Mouse (Mus musculus) forebrain, embryonic 16.5 days (tissue): ENCODE measurements around the gene Trmt61a. TPM values are rescaled to one million over a fixed set of nuclear protein-coding genes. Genes with fewer than 3 reads are reported as not detected.

ENCODE experiments used
- ATAC-seq: fragments of 200-750 bp; cut with Nextera tagmentation; 2 replicates; pipeline ENCODE4 v1.8.0; 2017; ENCODE audit warnings: mild to moderate bottlenecking, moderate library complexity
- H3K27ac ChIP-seq: fragments of 300-500 bp; sonication (generic); 2 replicates; pipeline ENCODE4 v1.5.1; 2014; ENCODE audit warnings: low read length, control low read depth
- H3K27me3 ChIP-seq: fragments of 300-500 bp; sonication (generic); replicated peaks from 2 replicates; pipeline ENCODE4 v1.6.1; 2014; ENCODE audit warnings: low read length; ENCODE audit not compliant: control insufficient read depth, insufficient read depth
- H3K36me3 ChIP-seq: fragments of 300-500 bp; sonication (generic); 2 replicates; pipeline ENCODE4 v1.6.1; 2014; ENCODE audit not compliant: control insufficient read depth, insufficient read depth
- H3K4me1 ChIP-seq: fragments of 300-500 bp; sonication (generic); replicated peaks from 2 replicates; pipeline ENCODE4 v1.6.1; 2014; ENCODE audit warnings: low read length; ENCODE audit not compliant: control insufficient read depth, insufficient read depth
- H3K4me2 ChIP-seq: fragments of 300-500 bp; sonication (generic); 2 replicates; pipeline ENCODE4 v1.6.1; 2014; ENCODE audit warnings: mild to moderate bottlenecking, low read length, control low read depth
- H3K4me3 ChIP-seq: fragments of 300-500 bp; sonication (generic); replicated peaks from 2 replicates; pipeline ENCODE4 v1.5.1; 2014; ENCODE audit warnings: mild to moderate bottlenecking, low read length, control low read depth
- H3K9ac ChIP-seq: fragments of 300-500 bp; sonication (generic); replicated peaks from 2 replicates; pipeline ENCODE4 v1.6.1; 2014; ENCODE audit warnings: low read depth, low read length, control low read depth
- H3K9me3 ChIP-seq: fragments of 300-500 bp; sonication (generic); 2 replicates; pipeline ENCODE4 v1.6.1; 2016; ENCODE audit warnings: low read length; ENCODE audit not compliant: control insufficient read depth
- whole genome bisulfite sequencing: fragments of 180-500 bp; shearing (Covaris S2); extraction: QIAGEN DNeasy Blood & Tissue Kit; methylation state at CpG from one replicate; pipeline ENCODE4 v1.1.7; 2014; 5-methylcytosine and 5-hydroxymethylcytosine counted together
- polyA plus RNA-seq: library from polyadenylated mRNA; unstranded; fragments of >200 nt; fragmentation: Nextera tagmentation; extraction: Ambion mirVana; gene quantifications from 2 replicates; pipeline ENCODE4 v1.2.1, GENCODE M21; 2015

Trmt61a gene
- polyA plus RNA-seq, 1 experiment from 2014 or later, result 12.6 TPM

- 59% methylated on average over 5 of the region's 5 CpGs for WGBS
- Histone ChIP-seq H3K27ac (no peak overlapping the region), H3K27me3 (no peaks in the 10 kb centered on the region), H3K4me3 (no peak overlapping the region), H3K9me3 (no peaks in the 10 kb centered on the region), H3K4me1 (peaks cover 9% of the 10 kb centered on the region), H3K9ac (0 out of 2 replicates have a peak overlapping the region, but pooled peaks have one; percentile 35), H3K4me2 (no peak overlapping the region), H3K36me3 (no peaks in the 10 kb centered on the region)
- ATAC-seq, result peak; percentile 35; the same call in 1 of the 2 replicates
Observed at GRCm38 (mm10) chr12:111732921-111733320, 55.0 kb downstream of the Trmt61a start.

Other genes with a start within 250 kb of the Trmt61a start
- gene Tnfaip2, start 235.6 kb upstream of the Trmt61a start, polyA plus RNA-seq, result 0.63 and 0.84 TPM in 2 replicates
- gene Gm266, start 192.3 kb upstream of the Trmt61a start, polyA plus RNA-seq, result 0.23 and 1.1 TPM in 2 replicates
- gene Eif5, start 140.1 kb upstream of the Trmt61a start, polyA plus RNA-seq, result 549 and 607 TPM in 2 replicates
- gene Mark3, start 103.6 kb upstream of the Trmt61a start, polyA plus RNA-seq, result 45.0 and 49.2 TPM in 2 replicates
- gene Ckb, start 5.8 kb upstream of the Trmt61a start, polyA plus RNA-seq, result 1,407 and 1,413 TPM in 2 replicates
- gene Bag5, start 35.2 kb downstream of the Trmt61a start, polyA plus RNA-seq, result 70.8 and 71.5 TPM in 2 replicates
- 47.2 and 48.3 TPM in 2 replicates for gene Apopt1, start 35.2 kb downstream of the Trmt61a start, polyA plus RNA-seq
- 460 and 493 TPM in 2 replicates for gene Klc1, start 80.7 kb downstream of the Trmt61a start, polyA plus RNA-seq
- 3.3 and 4.5 TPM in 2 replicates for gene Xrcc3, start 135.8 kb downstream of the Trmt61a start, polyA plus RNA-seq
- 37.6 and 40.1 TPM in 2 replicates for gene Zfyve21, start 136.1 kb downstream of the Trmt61a start, polyA plus RNA-seq
- gene Ppp1r13b, start 230.0 kb downstream of the Trmt61a start, polyA plus RNA-seq, result 21.8 and 23.5 TPM in 2 replicates